In genomic region chr14:79293119-79293780, GRCm38 (mm10) we compare ENCODE assay signal across 10 mouse cellular contexts. TPM values are rescaled to one million over a fixed set of nuclear protein-coding genes. Genes with fewer than 3 reads are reported as not detected.
DNase-seq lines count a peak whose midpoint lies in the region; ATAC-seq and TF ChIP-seq lines count a peak whose summit lies in the region.
"Had no signal": no experiment of that assay in that cellular context is flagged by ENCODE, and none has a peak within 500 bp of the region (broad histone marks: within the 10 kb centered on the region; RNA-seq: fewer than 3 reads in every experiment).

No protein-coding gene starts in this region.

- no peak overlapping the region for H3K9ac ChIP-seq in forebrain, embryonic 13.5 days
- H3K9ac ChIP-seq in forebrain, embryonic 11.5 days (ENCODE audit: low read length), result no peak overlapping the region
- H3K9ac ChIP-seq in MEL (ENCODE audit: control insufficient read depth, low read depth, low read length, poor library complexity, severe bottlenecking), result no peak overlapping the region; the same call in 1 of the 2 replicates

- no peaks in the 10 kb centered on the region for H3K9me3 ChIP-seq in forebrain, embryonic 13.5 days (replicated peaks)
- no peaks in the 10 kb centered on the region for H3K9me3 ChIP-seq in forebrain, embryonic 11.5 days (ENCODE audit: control insufficient read depth, low read length)
- no peaks in the 10 kb centered on the region for H3K9me3 ChIP-seq in MEL (replicated peaks; ENCODE audit: insufficient read depth, low read length)

- peaks cover 77% of the 10 kb centered on the region for H3K4me1 ChIP-seq in forebrain, embryonic 13.5 days
- peaks cover 37% of the 10 kb centered on the region for H3K4me1 ChIP-seq in forebrain, embryonic 11.5 days (replicated peaks; ENCODE audit: control insufficient read depth, insufficient read depth, low read length)
- H3K4me1 ChIP-seq in MEL (ENCODE audit: control insufficient read depth in 1 of 2, insufficient read depth in 2 of 2, low read length in 2 of 2), result peaks cover 14 to 37% of the 10 kb centered on the region in 2 experiments

- H3K27ac ChIP-seq in forebrain, embryonic 13.5 days, result no peak overlapping the region
- no peak overlapping the region for H3K27ac ChIP-seq in forebrain, embryonic 11.5 days (ENCODE audit: low read depth, low read length)
- no peak overlapping the region for H3K27ac ChIP-seq in MEL (ENCODE audit: control insufficient read depth, low read depth, low read length)

- TF ChIP-seq POLR2A in MEL (IDR thresholded peaks at IDR 0.05; ENCODE audit: control insufficient read depth in 1 of 2, insufficient read depth in 1 of 2, low read depth in 1 of 2, low read length in 2 of 2, poor library complexity in 1 of 2), result no peak

- no peaks in the 10 kb centered on the region for H3K79me2 ChIP-seq in MEL (ENCODE audit: control insufficient read depth, insufficient read depth, low read length, poor library complexity)

- 29% methylated on average over 10 of the region's 16 CpGs for WGBS in forebrain, embryonic 13.5 days
- 31% methylated on average over 9 of the region's 16 CpGs for WGBS in forebrain, embryonic 11.5 days

- H3K27me3 ChIP-seq in forebrain, embryonic 13.5 days, result no peaks in the 10 kb centered on the region
- H3K27me3 ChIP-seq in forebrain, embryonic 11.5 days (ENCODE audit: control insufficient read depth, insufficient read depth, low read length), result no peaks in the 10 kb centered on the region
- no peaks in the 10 kb centered on the region for H3K27me3 ChIP-seq in MEL (ENCODE audit: control insufficient read depth in 1 of 2, insufficient read depth in 2 of 2, low read length in 2 of 2)

- no peak for TF ChIP-seq EP300 in MEL (IDR thresholded peaks at IDR 0.05; ENCODE audit: low read depth in 1 of 2, low read length in 2 of 2)

- ATAC-seq in forebrain, embryonic 13.5 days, result no peak
- no peak for ATAC-seq in forebrain, embryonic 11.5 days (replicated peaks; ENCODE audit: low FRiP score)
- peak; percentile 33 for ATAC-seq in megakaryocyte progenitor cell, adult 5-6 weeks (replicated peaks; ENCODE audit: poor library complexity)
- no peak for ATAC-seq in megakaryocyte-erythroid progenitor cell, adult 5-6 weeks (replicated peaks; ENCODE audit: low FRiP score, low TSS enrichment, poor library complexity, severe bottlenecking)

- no peak for TF ChIP-seq CTCF in MEL (IDR thresholded peaks at IDR 0.05 in 2 of 3, conservative IDR thresholded peaks at IDR 0.05 in 1 of 3; ENCODE audit: control insufficient read depth in 1 of 3, insufficient read depth in 1 of 3, low read depth in 2 of 3, low read length in 3 of 3, poor library complexity in 1 of 3, severe bottlenecking in 1 of 3)

- peak overlapping the region; percentile 12; the same call in 1 of the 2 replicates for H3K4me2 ChIP-seq in forebrain, embryonic 13.5 days
- no peak overlapping the region for H3K4me2 ChIP-seq in forebrain, embryonic 11.5 days (ENCODE audit: low read depth, low read length, severe bottlenecking)

- TF ChIP-seq RAD21 in MEL (IDR thresholded peaks at IDR 0.05; ENCODE audit: low read depth, low read length), result no peak

- H3K4me3 ChIP-seq in forebrain, embryonic 13.5 days, result no peak overlapping the region
- H3K4me3 ChIP-seq in forebrain, embryonic 11.5 days (ENCODE audit: low read depth, low read length), result no peak overlapping the region
- peak overlapping the region; percentile 38 to 54; a peak in 3 of 4 replicates for H3K4me3 ChIP-seq in MEL (ENCODE audit: control insufficient read depth in 1 of 2, insufficient read depth in 1 of 2, low read depth in 2 of 2, low read length in 2 of 2)

- DNase-seq in forebrain, embryonic 11.5 days (ENCODE audit: low spot score), result no peak
- DNase-seq in MEL (ENCODE audit: low read depth, low spot score), result peak; percentile 31
- peak; percentile 51 to 78 for DNase-seq in heart, adult 9 months (ENCODE audit: low spot score in 2 of 2)
- DNase-seq in kidney, postnatal 10 days, result peak; percentile 63
- DNase-seq in urinary bladder, postnatal 14 days (ENCODE audit: low spot score), result no peak

- H3K36me3 ChIP-seq in forebrain, embryonic 13.5 days (ENCODE audit: poor library complexity, severe bottlenecking), result peaks cover 3% of the 10 kb centered on the region
- no peaks in the 10 kb centered on the region; the same call in 1 of the 2 replicates for H3K36me3 ChIP-seq in forebrain, embryonic 11.5 days (ENCODE audit: control insufficient read depth, insufficient read depth, low read length)
- H3K36me3 ChIP-seq in MEL (ENCODE audit: control insufficient read depth in 1 of 2, insufficient read depth in 2 of 2, low read length in 2 of 2), result peaks cover 0 to 28% of the 10 kb centered on the region in 2 experiments; a peak in 2 of 4 replicates

TF ChIP-seq in MEL, 35 proteins besides CTCF, POLR2A, EP300 and RAD21:
- TF ChIP-seq MAX (IDR thresholded peaks at IDR 0.05; ENCODE audit: low read length) (no peak), ZKSCAN1 (IDR thresholded peaks at IDR 0.05; ENCODE audit: low read depth, low read length) (no peak), MYC (IDR thresholded peaks at IDR 0.05; ENCODE audit: low read depth, low read length) (no peak), BHLHE40 (IDR thresholded peaks at IDR 0.05; ENCODE audit: borderline replicate concordance, low read depth, low read length) (no peak), KAT2A (conservative IDR thresholded peaks at IDR 0.05; ENCODE audit: low read depth, low read length) (no peak), JUND (IDR thresholded peaks at IDR 0.05; ENCODE audit: low read depth, low read length) (no peak), USF1 (IDR thresholded peaks at IDR 0.05; ENCODE audit: low read depth, low read length) (no peak), GABPA (IDR thresholded peaks at IDR 0.05; ENCODE audit: low read depth, low read length) (no peak), UBTF (IDR thresholded peaks at IDR 0.05; ENCODE audit: borderline replicate concordance, insufficient read depth, low read depth, low read length) (no peak), SIN3A (IDR thresholded peaks at IDR 0.05; ENCODE audit: low read length) (no peak), NRF1 (IDR thresholded peaks at IDR 0.05; ENCODE audit: insufficient read depth, low read depth, low read length, poor library complexity, severe bottlenecking) (no peak), ETS1 (IDR thresholded peaks at IDR 0.05; ENCODE audit: low read depth, low read length) (no peak), POLR2AphosphoS2 (IDR thresholded peaks at IDR 0.05; ENCODE audit: low read length) (no peak), SMC3 (IDR thresholded peaks at IDR 0.05; ENCODE audit: low read depth, low read length) (no peak), RCOR1 (IDR thresholded peaks at IDR 0.05; ENCODE audit: low read depth, low read length) (no peak)
TF ChIP-seq in MEL: peak in this region for 0.

RNA-seq across cellular contexts. Expression of gene Rgcc, which starts 8.2 kb away (rescaled TPM):
- polyA plus RNA-seq in forebrain, embryonic 13.5 days (2015; fragmentation: Nextera tagmentation; extraction: Ambion mirVana), result 78.3 and 106 TPM in 2 replicates
- 72.4 and 75.8 TPM in 2 replicates for polyA plus RNA-seq in forebrain, embryonic 11.5 days (2014; fragmentation: Nextera tagmentation; extraction: Ambion mirVana)
- 0.85 and 1.2 TPM in 2 replicates for total RNA-seq in MEL (2012; rRNA removed)
- 1 to 10 TPM in 1 of 2 experiments, not detected in 1; 1.8 TPM for polyA plus RNA-seq in MEL (2012; ENCODE audit: insufficient read depth in 1 of 2, insufficient read length in 2 of 2, low read depth in 1 of 2, low replicate concordance in 2 of 2, missing spikeins in 1 of 2)
- 183 and 199 TPM in 2 replicates for total RNA-seq in megakaryocyte progenitor cell, adult 5-6 weeks (2015)
- 212 and 243 TPM in 2 replicates for total RNA-seq in megakaryocyte progenitor cell, adult 5-6 weeks (2017)
- 35.8 and 39.4 TPM in 2 replicates for total RNA-seq in megakaryocyte-erythroid progenitor cell, adult 5-6 weeks (2014; fragmentation: Nextera tagmentation)
- total RNA-seq in megakaryocyte-erythroid progenitor cell, adult 5-6 weeks (2017), result 18.5 and 30.4 TPM in 2 replicates

RNA-seq across cellular contexts. Expression of gene Zfp957, which starts 46.1 kb away (rescaled TPM):
- not detected in 2 replicates for polyA plus RNA-seq in forebrain, embryonic 13.5 days (2015; fragmentation: Nextera tagmentation; extraction: Ambion mirVana)
- not detected in 2 replicates for polyA plus RNA-seq in forebrain, embryonic 11.5 days (2014; fragmentation: Nextera tagmentation; extraction: Ambion mirVana)
- not detected in 2 replicates for total RNA-seq in MEL (2012; rRNA removed)
- not detected for polyA plus RNA-seq in MEL (2012; ENCODE audit: insufficient read depth in 1 of 2, insufficient read length in 2 of 2, low read depth in 1 of 2, low replicate concordance in 2 of 2, missing spikeins in 1 of 2)
- total RNA-seq in megakaryocyte progenitor cell, adult 5-6 weeks (2015), result not detected in 2 replicates
- total RNA-seq in megakaryocyte progenitor cell, adult 5-6 weeks (2017), result not detected in 2 replicates
- total RNA-seq in megakaryocyte-erythroid progenitor cell, adult 5-6 weeks (2014; fragmentation: Nextera tagmentation), result not detected in 2 replicates
- total RNA-seq in megakaryocyte-erythroid progenitor cell, adult 5-6 weeks (2017), result not detected in 2 replicates
- total RNA-seq: heart, postnatal 36 days had no signal
- polyA plus RNA-seq: stomach, embryonic 16.5 days had no signal

Comparison
In these comparisons a context has a peak if more than half of its experiments do, and no peak if none do; other contexts are left out.
1. H3K4me3 ChIP-seq: peak in MEL (2 of 2); none in forebrain, embryonic 13.5 days (single experiment) and forebrain, embryonic 11.5 days (single experiment).
2. DNase-seq: peak in MEL (single experiment), heart, adult 9 months (2 of 2) and kidney, postnatal 10 days (single experiment); none in forebrain, embryonic 11.5 days (single experiment) and urinary bladder, postnatal 14 days (single experiment).